Mouse (Mus musculus) hindbrain, postnatal 0 days (tissue): ENCODE measurements around the gene Nolc1. TPM values are rescaled to one million over a fixed set of nuclear protein-coding genes. Genes with fewer than 3 reads are reported as not detected.

ENCODE experiments used
- ATAC-seq: fragments of 200-750 bp; cut with Nextera tagmentation; 2 replicates; pipeline ENCODE4 v1.8.0; 2017; ENCODE audit warnings: mild to moderate bottlenecking, moderate TSS enrichment, moderate library complexity
- DNase-seq: peaks from one replicate; pipeline ENCODE4 v3.0.0-alpha.2; 2015; ENCODE audit warnings: low spot score
- H3K27ac ChIP-seq: fragments of 300-500 bp; sonication (generic); 2 replicates; pipeline ENCODE4 v1.5.1; 2014; ENCODE audit warnings: mild to moderate bottlenecking
- H3K27me3 ChIP-seq: fragments of 300-500 bp; sonication (generic); 2 replicates; pipeline ENCODE4 v1.6.1; 2014; ENCODE audit warnings: low read length, mixed read lengths; ENCODE audit not compliant: insufficient read depth
- H3K36me3 ChIP-seq: fragments of 300-500 bp; sonication (generic); 2 replicates; pipeline ENCODE4 v1.6.1; 2014; ENCODE audit warnings: low read length, mixed read lengths; ENCODE audit not compliant: insufficient read depth
- H3K4me1 ChIP-seq: fragments of 300-500 bp; sonication (generic); 2 replicates; pipeline ENCODE4 v1.6.1; 2014; ENCODE audit warnings: antibody characterized with exemption, low read length, mixed read lengths; ENCODE audit not compliant: insufficient read depth
- H3K4me2 ChIP-seq: fragments of 300-500 bp; sonication (generic); 2 replicates; pipeline ENCODE4 v1.6.1; 2014; ENCODE audit warnings: low read depth, mild to moderate bottlenecking, low read length, moderate library complexity, mixed read lengths
- H3K4me3 ChIP-seq: fragments of 300-500 bp; sonication (generic); 2 replicates; pipeline ENCODE4 v1.5.1; 2014; ENCODE audit warnings: low read length
- H3K9ac ChIP-seq: fragments of 300-500 bp; sonication (generic); replicated peaks from 2 replicates; pipeline ENCODE4 v1.6.1; 2014; ENCODE audit warnings: mild to moderate bottlenecking, low read length, moderate library complexity, mixed read lengths
- H3K9me3 ChIP-seq: fragments of 300-500 bp; sonication (generic); 2 replicates; pipeline ENCODE4 v1.6.1; 2016; ENCODE audit warnings: low read length, mixed read lengths
- CTCF ChIP-seq: IDR thresholded peaks from 2 replicates; pipeline ENCODE4 v1.5.1; 2016; ENCODE audit warnings: antibody characterized with exemption, control low read depth, low read depth
- WGBS: fragments of 180-500 bp; shearing (Covaris S2); extraction: QIAGEN DNeasy Blood & Tissue Kit; methylation state at CpG from one replicate; pipeline ENCODE4 v1.1.7; 2014; 5-methylcytosine and 5-hydroxymethylcytosine counted together
- polyA plus RNA-seq: library from polyadenylated mRNA; unstranded; fragments of >200 nt; fragmentation: Nextera tagmentation; extraction: Ambion mirVana; gene quantifications from 2 replicates; pipeline ENCODE4 v1.2.1, GENCODE M21; 2015
- total RNA-seq: library from RNA; depleted of rRNA; stranded (reverse); fragments of >200 nt; gene quantifications from 2 replicates; pipeline ENCODE4 v1.2.3, GENCODE M21; 2014; rRNA removed

Gene Nolc1
- 24.1 and 26.9 TPM in 2 replicates for total RNA-seq
- 57.7 and 61.6 TPM in 2 replicates for polyA plus RNA-seq

- Histone ChIP-seq H3K36me3 (peaks cover 43% of the 10 kb centered on the region), H3K4me3 (peak within 1 kb of the TSS; percentile 75), H3K27me3 (no peaks in the 10 kb centered on the region), H3K4me1 (peaks cover 9% of the 10 kb centered on the region), H3K9me3 (no peaks in the 10 kb centered on the region), H3K4me2 (peak within 1 kb of the TSS; percentile 68), H3K27ac (peak within 1 kb of the TSS; percentile 70), H3K9ac (peak within 1 kb of the TSS; percentile 57)
- DNase-seq = peak; percentile 99
- peak; percentile 32; the same call in 1 of the 2 replicates for TF ChIP-seq CTCF
- ATAC-seq = peak; percentile 97
- WGBS = under 1% methylated on average over 66 of the region's 66 CpGs
Observed at GRCm38 (mm10) chr19:46075616-46076607, at the start of gene Nolc1. Nolc1 (plus strand) TSS chr19:46075863.

- ATAC-seq (no peak), DNase-seq (no peak)
- no peaks in the 10 kb centered on the region for H3K9me3 ChIP-seq
- H3K27ac ChIP-seq = no peak overlapping the region
- 0 out of 2 replicates have a peak overlapping the region, but pooled peaks have one; percentile 9 for H3K9ac ChIP-seq
- no peak for TF ChIP-seq CTCF
- WGBS = 38% methylated on average over 8 of the region's 8 CpGs
- H3K36me3 ChIP-seq = no peaks in the 10 kb centered on the region; the same call in 1 of the 2 replicates
- H3K27me3 ChIP-seq = no peaks in the 10 kb centered on the region
- H3K4me3 ChIP-seq = no peak overlapping the region
- H3K4me1 ChIP-seq = no peaks in the 10 kb centered on the region
- no peak overlapping the region for H3K4me2 ChIP-seq
Observed at GRCm38 (mm10) chr19:46026567-46026966, 49.1 kb upstream of the Nolc1 start.

- Histone ChIP-seq H3K4me2 (no peak overlapping the region), H3K9ac (no peak overlapping the region), H3K9me3 (no peaks in the 10 kb centered on the region), H3K4me1 (no peaks in the 10 kb centered on the region), H3K27ac (no peak overlapping the region), H3K27me3 (no peaks in the 10 kb centered on the region), H3K36me3 (peaks cover 23% of the 10 kb centered on the region), H3K4me3 (no peak overlapping the region)
- ATAC-seq (no peak), DNase-seq (no peak)
- WGBS = 75% methylated on average over 11 of the region's 11 CpGs
- peak; percentile 39 for TF ChIP-seq CTCF
Observed at GRCm38 (mm10) chr19:46028747-46029320, 46.8 kb upstream of the Nolc1 start.

- no peaks in the 10 kb centered on the region for H3K27me3 ChIP-seq
- DNase-seq (no peak), ATAC-seq (no peak)
- H3K36me3 ChIP-seq = peaks cover 31% of the 10 kb centered on the region
- no peaks in the 10 kb centered on the region for H3K9me3 ChIP-seq
- H3K4me3 ChIP-seq = no peak overlapping the region
- no peak overlapping the region for H3K27ac ChIP-seq
- 95% methylated on average over 1 of the region's 1 CpGs for WGBS
- TF ChIP-seq CTCF = no peak
- H3K4me1 ChIP-seq = no peaks in the 10 kb centered on the region
- H3K9ac ChIP-seq = no peak overlapping the region
- H3K4me2 ChIP-seq = no peak overlapping the region
Observed at GRCm38 (mm10) chr19:46029652-46030051, 46.0 kb upstream of the Nolc1 start.

- H3K27ac ChIP-seq = no peak overlapping the region
Observed at GRCm38 (mm10) chr19:46030196-46030983, 45.3 kb upstream of the Nolc1 start.

GRCm38 (mm10) chr19:46031689-46032432, 43.8 kb upstream of the Nolc1 start:
- H3K27me3 ChIP-seq = no peaks in the 10 kb centered on the region
- no peaks in the 10 kb centered on the region for H3K9me3 ChIP-seq
- 0 out of 2 replicates have a peak, but pooled peaks cover 3% of the 10 kb centered on the region for H3K4me1 ChIP-seq
- no peak overlapping the region for H3K4me3 ChIP-seq
- no peak overlapping the region for H3K9ac ChIP-seq
- WGBS = 60% methylated on average over 9 of the region's 9 CpGs
- TF ChIP-seq CTCF = no peak
- no peak overlapping the region for H3K27ac ChIP-seq
- ATAC-seq (no peak), DNase-seq (no peak)
- H3K4me2 ChIP-seq = no peak overlapping the region
- peaks cover 45% of the 10 kb centered on the region for H3K36me3 ChIP-seq

More at GRCm38 (mm10) chr19:46030196-46030983, 45.3 kb upstream of the Nolc1 start:
- Histone ChIP-seq H3K9me3 (no peaks in the 10 kb centered on the region), H3K4me2 (no peak overlapping the region), H3K36me3 (peaks cover 38% of the 10 kb centered on the region), H3K4me1 (no peaks in the 10 kb centered on the region), H3K4me3 (no peak overlapping the region), H3K27me3 (no peaks in the 10 kb centered on the region), H3K9ac (no peak overlapping the region)
- ATAC-seq = no peak
- WGBS = 93% methylated on average over 10 of the region's 10 CpGs
- no peak for TF ChIP-seq CTCF
- no peak for DNase-seq
